Mouse (Mus musculus) myocyte (in vitro differentiated cells): ENCODE results near the gene Pigg.

Experiments
- CEBPB ChIP-seq: IDR thresholded peaks from 2 replicates; pipeline ENCODE4 v1.6.1; 2011; ENCODE audit warnings: mild to moderate bottlenecking, moderate library complexity; ENCODE audit not compliant: poor library complexity, insufficient read depth, severe bottlenecking
- MAX ChIP-seq: IDR thresholded peaks from one replicate; pipeline ENCODE4 v1.6.1; 2011; ENCODE audit warnings: low read depth, mild to moderate bottlenecking, control low read depth
- POLR2A ChIP-seq: IDR thresholded peaks from one replicate; pipeline ENCODE4 v1.6.1; 2011; ENCODE audit warnings: low read depth, mild to moderate bottlenecking, control low read depth, moderate library complexity; ENCODE audit not compliant: insufficient read length
- TCF12 ChIP-seq: IDR thresholded peaks from one replicate; pipeline ENCODE4 v1.6.1; 2011; ENCODE audit warnings: mild to moderate bottlenecking, control low read depth; ENCODE audit not compliant: poor library complexity, insufficient read depth, severe bottlenecking
- USF1 ChIP-seq: IDR thresholded peaks from one replicate; pipeline ENCODE4 v1.6.1; 2011; ENCODE audit warnings: low read depth, mild to moderate bottlenecking, control low read depth, moderate library complexity

- no peak for TF ChIP-seq USF1
- TF ChIP-seq TCF12: no peak
- no peak for TF ChIP-seq MAX
- no peak for TF ChIP-seq POLR2A
- no peak for TF ChIP-seq CEBPB
These were observed 54.0 kb downstream of the Pigg start for GRCm38 (mm10) chr5:108366328-108366983.
